Mouse (Mus musculus) CH12F3 (cell line): Measurements from ENCODE around the gene Apip.

Experiments
- in situ Hi-C: fragments of 300-500 bp; cut with MboI; formaldehyde crosslinking; loops from 2 replicates; pipeline ENCODE4 v1.14.3; 2020; ENCODE audit warnings: low sequenced_read_pairs

Apip gene

DNA sequence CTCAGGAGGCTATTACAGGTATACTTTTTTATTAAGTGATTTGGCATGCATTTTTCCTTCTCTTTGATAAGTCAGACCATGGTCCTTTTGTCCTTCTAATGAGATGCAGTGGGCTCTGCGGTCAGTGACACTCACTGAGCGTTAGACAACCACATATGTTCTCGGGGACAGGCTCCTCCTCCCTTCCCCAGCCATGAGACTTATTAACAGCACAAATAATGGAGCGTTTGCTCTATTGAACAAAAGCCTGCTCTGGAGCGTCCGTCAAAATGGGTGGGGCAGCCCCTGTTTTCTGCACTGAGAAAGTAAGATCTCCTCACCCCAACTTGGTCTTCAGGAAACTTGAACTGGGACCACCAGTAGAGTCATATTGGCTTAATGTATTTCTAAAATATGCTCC, 16.0 kb downstream of the Apip start:
- in situ Hi-C loops = loop anchor here (5.0 kb wide), 1 partner anchor 258 kb away; no protein-coding TSS in a partner anchor

DNA sequence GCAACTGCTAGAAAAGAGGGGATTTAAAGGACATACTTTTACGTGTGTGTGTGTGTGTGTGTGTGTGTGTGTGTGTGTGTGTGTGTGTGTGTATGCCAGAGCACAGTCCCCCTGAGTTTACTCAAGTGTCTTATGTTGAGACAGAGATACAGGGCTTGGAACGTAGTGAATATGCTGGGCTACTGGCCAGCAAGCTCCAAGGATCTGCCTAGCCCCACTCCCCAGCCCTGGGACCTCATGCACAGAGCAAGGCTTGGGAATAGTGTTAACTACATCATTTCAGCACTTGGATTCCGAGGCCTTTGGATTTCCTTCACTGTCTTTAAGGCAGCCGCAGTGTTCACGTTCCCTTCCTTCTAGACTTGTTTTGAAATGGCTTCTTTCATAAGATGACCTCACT, 29.1 kb downstream of the Apip start:
- in situ Hi-C loops = no loop called here

DNA sequence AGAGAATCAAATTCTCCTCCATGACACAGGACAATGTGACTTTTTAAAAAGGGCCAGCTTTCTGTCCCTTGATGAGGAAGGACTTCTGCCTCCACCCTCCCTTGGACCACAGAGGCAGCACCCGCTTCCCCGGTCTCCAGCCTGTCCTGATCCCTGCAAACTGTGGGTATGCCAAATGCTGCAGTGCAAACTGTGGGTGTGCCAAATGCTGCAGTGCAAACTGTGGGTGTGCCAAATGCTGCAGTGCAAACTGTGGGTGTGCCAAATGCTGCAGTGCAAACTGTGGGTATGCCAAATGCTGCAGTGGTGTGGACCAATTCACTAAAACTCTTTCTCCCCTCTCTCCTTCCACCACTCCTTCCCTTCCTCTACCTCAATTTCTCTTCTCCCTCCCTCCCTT, 32.7 kb downstream of the Apip start:
- in situ Hi-C loops = no loop called here

- in situ Hi-C loops = no loop called here
Observed at GRCm38 (mm10) chr2:103111669-103112068, 38.2 kb downstream of the Apip start.

DNA sequence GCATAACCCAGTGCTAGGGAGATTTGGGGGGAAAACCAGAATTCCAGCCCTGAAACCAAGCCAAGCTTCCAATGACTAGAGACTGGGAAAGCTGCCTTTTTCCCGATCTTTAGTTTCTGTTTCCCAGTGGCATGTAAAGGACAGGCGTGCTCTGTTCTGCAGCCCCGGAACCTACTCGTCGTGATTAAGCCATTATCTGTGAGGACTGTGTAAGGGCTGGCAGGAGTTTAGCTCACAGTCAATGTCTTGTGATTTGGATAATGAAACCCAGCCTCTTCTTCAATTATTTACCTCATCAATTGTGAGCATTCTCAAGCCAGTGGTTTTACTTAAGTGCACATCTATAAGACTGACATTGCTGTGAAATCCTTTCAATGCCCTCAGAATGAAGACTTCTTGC, 43.7 kb downstream of the Apip start:
- in situ Hi-C loops = no loop called here

- in situ Hi-C loops = no loop called here
Observed at GRCm38 (mm10) chr2:103118324-103119196, 45.1 kb downstream of the Apip start.

- in situ Hi-C loops = no loop called here
Observed at GRCm38 (mm10) chr2:103119197-103119854, 45.9 kb downstream of the Apip start.

DNA sequence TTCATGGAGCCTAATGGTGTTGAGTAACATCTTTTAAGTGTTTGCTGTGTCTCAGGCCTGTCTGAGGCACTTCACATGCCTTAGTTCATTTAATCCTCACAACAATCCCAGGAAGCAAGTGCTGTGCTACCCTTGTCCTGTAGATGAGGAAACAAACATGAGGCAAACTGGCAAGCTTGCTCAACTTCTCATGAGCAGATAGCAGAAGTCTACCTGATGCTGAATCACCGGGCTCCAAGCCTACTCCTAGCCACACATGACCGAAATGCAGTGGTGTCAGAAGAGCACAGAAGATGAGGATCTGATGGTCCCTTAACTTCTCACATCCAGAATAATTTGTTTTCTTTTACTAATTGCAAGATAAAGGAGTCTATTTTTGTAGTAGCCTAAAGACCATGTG, 56.2 kb downstream of the Apip start:
- in situ Hi-C loops = loop anchor here (10.0 kb wide), 1 partner anchor 215 kb away; no protein-coding TSS in a partner anchor

DNA sequence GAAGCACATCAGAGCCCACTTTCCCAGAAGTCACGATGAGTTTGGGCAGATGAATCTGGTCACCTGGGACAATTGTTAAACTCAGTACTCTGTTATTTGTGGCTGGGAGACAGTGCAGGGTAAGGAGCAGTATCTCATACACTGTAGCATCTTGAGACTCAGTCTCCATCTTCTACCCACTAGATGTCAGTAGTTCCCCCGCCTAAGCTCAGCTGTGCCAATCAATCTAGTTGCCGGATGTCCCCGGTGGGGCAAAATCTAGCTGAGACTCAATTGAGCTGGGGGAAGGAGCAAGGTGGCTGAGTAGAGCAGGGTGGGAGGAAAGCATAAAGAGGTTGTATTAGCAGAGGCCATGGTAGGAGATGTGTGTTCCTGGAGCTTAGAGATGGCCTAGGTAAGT, 57.7 kb downstream of the Apip start:
- in situ Hi-C loops = loop anchor here (10.0 kb wide), 1 partner anchor 214 kb away; no protein-coding TSS in a partner anchor

DNA sequence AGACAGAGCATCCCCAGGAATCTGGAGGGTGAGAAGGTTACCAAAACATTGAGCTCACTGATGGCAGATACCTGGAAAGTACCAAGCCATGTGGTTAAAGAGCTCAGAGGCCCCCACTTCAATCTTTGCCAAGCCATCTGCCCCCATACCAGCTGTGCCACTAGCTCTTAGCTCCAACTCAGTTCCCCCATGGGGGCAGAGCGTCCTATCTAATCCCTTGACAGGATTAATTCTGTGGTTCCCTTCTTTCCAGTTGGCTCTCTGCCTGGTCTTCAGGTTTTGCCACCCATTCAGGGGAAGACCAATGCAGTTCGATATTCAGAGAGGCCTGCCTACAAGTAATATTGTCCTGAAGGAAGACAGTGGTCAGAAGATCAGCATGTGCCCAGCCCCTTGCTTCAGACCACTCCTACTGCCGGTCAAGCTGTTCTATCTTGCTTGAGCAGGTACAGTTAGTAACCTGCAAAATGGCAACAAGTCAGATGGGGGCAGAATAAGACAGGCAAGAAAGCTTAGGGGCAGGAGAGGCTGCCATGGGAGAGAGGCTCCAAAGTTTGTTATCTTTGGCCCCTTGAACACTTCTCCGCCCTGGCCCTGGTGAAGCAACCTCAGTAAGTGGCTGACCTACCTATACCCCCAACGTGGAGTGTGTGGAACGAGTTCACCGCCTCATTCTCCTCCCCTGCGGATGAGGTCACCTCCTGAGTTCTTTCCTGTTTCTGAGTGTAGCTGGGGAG, 65.2 kb downstream of the Apip start:
- in situ Hi-C loops = loop anchor here (10.0 kb wide), 1 partner anchor 206 kb away; no protein-coding TSS in a partner anchor
